Mouse (Mus musculus) CH12F3 (cell line): ENCODE measurements at regions not wholly inside any gene's neighbourhood (a gene's known extent, or its start where the extent isn't known, plus 50 kb on each side); places are given as distances from the start of the nearest gene placed in this dataset.

Experiments
- in situ Hi-C: fragments of 300-500 bp; cut with MboI; formaldehyde crosslinking; loops from 2 replicates; pipeline ENCODE4 v1.14.3; 2020; ENCODE audit warnings: low sequenced_read_pairs

DNA sequence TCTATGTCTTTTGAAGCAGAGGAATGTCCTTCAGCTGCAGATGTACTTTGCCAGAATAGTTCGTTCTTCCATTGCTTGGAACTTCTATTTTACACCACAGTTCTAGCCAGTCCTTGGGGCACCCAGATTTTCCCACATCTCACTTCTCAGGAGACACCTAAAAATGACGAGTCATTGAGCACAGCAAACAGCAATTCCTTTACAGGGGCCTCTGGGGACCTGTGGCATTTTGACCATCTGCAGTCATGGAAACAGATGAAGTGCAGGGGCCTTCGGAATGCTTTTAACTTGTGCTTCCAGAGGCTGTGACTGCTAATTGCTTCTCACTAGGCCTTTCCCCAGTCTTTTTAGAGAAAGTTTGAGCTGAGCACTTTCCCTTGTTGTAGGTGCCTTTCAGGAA lies 108.5 kb upstream of the Pard3b start:
- in situ Hi-C loops, result no loop called here

DNA sequence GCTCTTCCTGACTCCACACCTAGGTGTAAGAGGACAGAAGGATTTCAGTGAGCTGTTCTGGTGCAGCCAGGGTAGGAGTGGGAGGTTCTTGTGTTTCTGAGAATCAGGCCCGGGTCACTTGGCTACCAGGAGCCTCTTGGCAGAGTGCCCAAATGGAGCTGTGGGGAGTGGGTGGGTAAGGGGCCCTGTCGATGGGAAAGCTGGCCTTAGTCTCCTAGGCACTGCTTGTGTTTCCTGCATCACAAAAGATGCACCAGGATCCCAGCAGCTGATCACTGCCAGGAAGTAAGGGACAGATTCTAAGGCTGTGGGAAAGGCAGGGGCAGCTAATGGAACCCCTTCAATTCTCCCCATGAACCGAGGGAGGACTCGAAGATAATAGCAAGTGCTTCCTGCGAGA lies 107.1 kb upstream of the Pard3b start:
- in situ Hi-C loops, result no loop called here

DNA sequence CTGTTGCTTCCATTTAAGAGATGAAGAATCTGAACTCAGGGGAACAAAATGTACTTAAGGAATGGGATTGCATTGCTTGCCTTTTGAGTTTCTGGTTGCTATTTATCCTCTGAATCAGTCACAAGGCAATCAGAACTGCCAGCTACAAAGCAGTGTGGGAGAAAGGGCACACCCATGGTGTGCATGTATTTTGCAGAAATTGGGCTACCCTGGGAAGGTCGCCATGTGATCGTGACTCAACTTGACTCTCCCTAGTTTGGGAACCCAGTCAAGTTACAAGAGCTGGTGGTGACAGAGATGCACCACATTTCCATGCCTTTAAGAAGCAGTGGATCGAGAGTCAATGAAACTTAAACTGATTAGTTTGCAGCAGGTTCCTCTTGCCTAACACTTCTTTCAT lies 98.5 kb upstream of the Pard3b start:
- in situ Hi-C loops, result no loop called here

DNA sequence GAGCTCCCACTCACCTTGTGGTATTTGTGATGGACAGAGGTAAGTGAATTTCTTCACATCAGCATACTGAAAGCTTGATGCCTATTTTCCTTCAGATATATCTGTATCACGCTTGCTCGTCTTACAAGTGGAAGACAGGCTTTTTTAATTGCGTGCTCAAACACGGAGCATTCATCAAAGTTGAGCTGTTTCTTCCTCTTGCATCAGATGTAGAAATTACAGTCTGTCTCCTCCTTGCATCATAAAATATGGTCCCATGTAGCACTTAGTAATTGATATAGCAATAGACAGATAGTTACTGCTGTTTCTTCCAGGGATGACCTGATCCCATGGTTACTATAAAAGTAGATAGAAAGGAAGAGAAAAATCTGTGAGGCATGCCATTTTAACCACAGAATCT lies 97.5 kb upstream of the Pard3b start:
- in situ Hi-C loops, result no loop called here

DNA sequence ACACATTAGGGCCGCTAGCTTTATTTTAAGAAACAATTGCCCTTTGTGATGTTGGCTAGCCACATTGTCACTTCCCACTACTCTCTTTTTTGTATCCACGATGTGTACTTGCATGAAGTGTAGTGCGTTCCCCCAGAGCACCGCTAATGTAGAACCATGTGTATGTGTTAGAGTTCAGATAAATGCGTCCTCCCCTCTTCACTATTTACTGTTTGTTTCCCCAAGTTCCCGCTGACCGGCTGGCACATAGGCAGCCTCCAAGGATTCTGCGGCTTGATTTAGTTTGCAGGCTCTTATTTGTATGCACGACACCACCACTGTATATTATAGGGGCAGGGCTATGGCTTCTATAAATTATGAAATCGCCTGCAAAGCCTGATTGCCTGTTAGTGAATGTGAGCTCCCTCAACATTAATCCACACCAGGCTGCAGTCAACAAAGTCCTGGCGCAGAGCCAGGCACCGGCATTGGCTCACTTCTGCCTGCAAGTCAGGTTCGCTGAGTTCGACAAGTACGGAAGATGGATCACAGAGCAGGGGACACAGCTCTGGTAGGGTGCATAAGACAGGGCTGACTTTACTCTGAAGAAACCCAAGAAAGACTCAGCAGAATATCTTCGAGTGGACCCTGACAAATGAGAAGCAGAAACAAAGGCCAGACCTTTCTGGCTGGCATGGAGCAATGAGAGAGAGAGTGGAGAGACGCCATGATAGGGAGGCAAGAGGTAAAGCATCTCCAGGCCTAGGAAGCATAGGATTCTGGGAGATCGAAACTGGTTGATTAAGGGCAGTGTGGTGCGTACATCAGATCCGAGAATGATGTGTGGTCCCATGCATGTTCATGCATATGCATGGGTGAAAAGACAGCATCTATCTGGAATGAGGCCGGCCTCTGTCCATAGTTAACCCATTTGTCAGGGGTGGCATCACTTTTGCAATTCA lies 85.8 kb upstream of the Pard3b start:
- in situ Hi-C loops, result no loop called here

DNA sequence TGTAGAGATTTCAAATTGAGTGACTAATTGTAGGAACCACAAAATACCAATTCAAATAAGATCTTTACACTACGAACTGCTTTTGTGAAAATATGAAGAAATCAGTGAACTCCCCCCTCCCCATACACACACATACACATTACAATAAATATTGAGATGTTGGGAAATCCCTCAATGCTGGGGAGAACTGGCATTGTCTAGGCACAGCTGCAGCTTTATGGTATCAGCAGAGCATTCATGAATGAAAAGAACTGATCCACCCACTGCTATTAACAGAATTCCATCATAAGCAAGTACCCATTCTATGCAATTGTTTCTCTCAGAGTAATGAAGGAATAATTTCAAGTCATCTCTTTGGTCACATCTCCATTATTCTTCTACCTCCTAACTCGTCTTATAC lies 79.1 kb upstream of the Pard3b start:
- in situ Hi-C loops, result no loop called here

DNA sequence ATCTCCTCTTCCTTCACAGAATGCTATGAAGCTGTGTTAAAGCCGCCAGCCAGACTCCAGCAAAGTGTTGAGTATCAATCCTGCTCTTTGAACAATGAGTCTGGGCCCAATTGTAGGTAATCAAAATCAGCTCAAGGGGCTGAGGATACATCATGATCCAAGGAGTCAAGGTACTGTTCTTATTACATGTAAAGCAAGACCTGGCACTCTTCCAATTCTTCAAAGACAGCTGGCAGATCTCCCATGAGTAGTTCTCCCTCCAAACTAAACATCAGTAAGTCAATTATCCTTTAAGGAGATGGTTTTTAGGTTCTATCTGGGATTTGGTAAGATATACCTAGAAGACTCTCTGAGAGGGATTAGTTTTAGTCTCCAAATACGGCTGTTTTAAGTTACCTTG lies 76.5 kb upstream of the Pard3b start:
- in situ Hi-C loops, result no loop called here

DNA sequence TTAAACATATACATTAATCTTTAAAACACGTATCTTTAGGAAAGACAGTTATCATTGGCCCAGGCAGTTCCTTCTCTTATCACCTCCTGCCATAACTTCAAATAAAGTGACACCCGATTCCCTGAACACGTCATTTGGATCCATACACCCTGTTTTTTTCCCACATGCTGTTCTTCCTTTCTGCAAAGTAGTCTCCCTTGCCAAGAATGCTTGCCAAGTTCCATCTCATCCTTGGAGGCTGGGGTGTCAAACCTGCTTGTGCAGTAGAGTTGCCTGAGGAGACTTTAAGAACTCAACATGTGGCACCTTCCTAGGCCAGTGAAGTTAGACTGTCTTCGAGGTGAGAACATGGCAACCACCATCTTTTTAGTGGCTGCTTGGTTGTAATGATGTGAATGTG lies 73.2 kb upstream of the Pard3b start:
- in situ Hi-C loops, result no loop called here

DNA sequence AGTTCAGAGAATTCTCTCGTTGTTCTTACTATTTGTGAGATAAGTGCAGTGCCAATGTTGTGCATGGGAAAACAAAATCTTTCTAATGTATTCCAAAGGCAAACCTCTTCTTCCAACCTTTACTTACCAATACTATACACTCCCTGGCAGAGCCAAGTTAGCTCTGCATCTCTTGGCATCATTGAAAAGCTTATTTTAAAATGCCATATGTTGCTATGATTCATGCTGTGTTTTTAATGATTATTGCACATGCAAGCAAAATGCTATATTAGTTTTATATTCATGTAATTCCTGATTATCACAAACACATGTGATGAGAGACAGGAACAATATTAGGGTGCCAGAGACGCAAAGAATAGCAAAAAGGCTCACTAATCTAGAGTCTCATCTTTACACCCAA lies 64.3 kb upstream of the Pard3b start:
- in situ Hi-C loops, result no loop called here

DNA sequence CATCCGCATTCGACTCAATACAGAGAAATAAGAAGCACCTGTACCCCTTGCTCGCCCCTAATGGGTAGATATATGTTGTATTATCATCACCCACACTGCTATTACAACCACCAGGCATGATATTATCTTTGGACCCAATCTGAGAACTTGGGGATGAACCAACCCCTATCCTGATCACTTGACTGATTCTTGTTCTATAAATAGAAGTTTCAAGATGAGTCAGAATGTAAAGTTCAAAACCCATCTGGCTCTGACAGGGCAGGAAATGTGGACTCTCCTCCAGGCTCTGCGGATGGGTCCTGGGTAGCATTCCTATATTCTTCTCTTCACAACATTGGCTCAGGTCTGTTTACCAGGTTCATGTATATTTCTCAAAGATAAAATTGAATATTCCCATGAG lies 61.9 kb upstream of the Pard3b start:
- in situ Hi-C loops, result no loop called here

DNA sequence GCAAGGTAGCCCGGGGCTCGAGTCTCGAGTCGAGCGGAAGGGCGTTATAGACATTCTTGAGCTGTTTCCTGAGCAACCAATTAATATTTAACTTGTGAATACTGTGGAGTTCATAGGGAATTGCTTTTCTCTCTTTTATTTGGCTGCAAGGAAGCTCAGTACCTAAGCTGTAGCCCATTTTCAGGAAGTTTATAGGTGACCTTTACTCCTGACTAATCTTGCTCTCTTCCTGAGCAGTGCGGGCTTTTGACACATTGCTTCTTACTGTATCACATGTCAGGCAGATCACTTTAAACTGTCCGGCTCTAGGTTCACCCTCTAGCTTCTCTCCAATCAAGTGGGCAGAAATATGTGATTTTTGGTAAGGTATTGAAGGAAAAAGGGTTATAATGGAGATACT lies 51.4 kb upstream of the Pard3b start:
- in situ Hi-C loops, result no loop called here
